Mouse (Mus musculus) layer of hippocampus, adult 9-10 months (tissue): ENCODE results near the gene Ano6.

ENCODE experiments used
- DNase-seq: peaks from one replicate; pipeline ENCODE4 v3.0.0; 2022; ENCODE audit warnings: low spot score

The Ano6 gene

GRCm38 (mm10) chr15:95797144-95797983 lies 6.7 kb downstream of the Ano6 start:
- no peak for DNase-seq

GRCm38 (mm10) chr15:95798266-95798665 lies 7.6 kb downstream of the Ano6 start:
- DNase-seq, result no peak

- no peak for DNase-seq
Observed at GRCm38 (mm10) chr15:95799632-95800031, 9.0 kb downstream of the Ano6 start.

- no peak for DNase-seq
Observed at GRCm38 (mm10) chr15:95800051-95800450, 9.4 kb downstream of the Ano6 start.

GRCm38 (mm10) chr15:95801261-95801979 lies 10.8 kb downstream of the Ano6 start:
- no peak for DNase-seq

- no peak for DNase-seq
Observed at GRCm38 (mm10) chr15:95802140-95802539, 11.5 kb downstream of the Ano6 start.

- no peak for DNase-seq
Observed at GRCm38 (mm10) chr15:95802762-95803161, 12.1 kb downstream of the Ano6 start.

GRCm38 (mm10) chr15:95803484-95803883 lies 12.8 kb downstream of the Ano6 start:
- DNase-seq, result no peak

GRCm38 (mm10) chr15:95804255-95804654 lies 13.6 kb downstream of the Ano6 start:
- DNase-seq, result no peak

GRCm38 (mm10) chr15:95805022-95805471 lies 14.4 kb downstream of the Ano6 start:
- no peak for DNase-seq

- DNase-seq, result no peak
Observed at GRCm38 (mm10) chr15:95807908-95808307, 17.3 kb downstream of the Ano6 start.

- no peak for DNase-seq
Observed at GRCm38 (mm10) chr15:95810357-95810761, 19.7 kb downstream of the Ano6 start.

- DNase-seq, result no peak
Observed at GRCm38 (mm10) chr15:95812821-95813571, 22.4 kb downstream of the Ano6 start.

GRCm38 (mm10) chr15:95817501-95817900 lies 26.9 kb downstream of the Ano6 start:
- DNase-seq, result no peak

GRCm38 (mm10) chr15:95819249-95820035 lies 28.8 kb downstream of the Ano6 start:
- DNase-seq, result no peak

- DNase-seq, result no peak
Observed at GRCm38 (mm10) chr15:95820142-95820541, 29.5 kb downstream of the Ano6 start.

- DNase-seq, result no peak
Observed at GRCm38 (mm10) chr15:95820678-95821077, 30.0 kb downstream of the Ano6 start.

GRCm38 (mm10) chr15:95822099-95822498 lies 31.5 kb downstream of the Ano6 start:
- DNase-seq, result no peak

- DNase-seq, result no peak
Observed at GRCm38 (mm10) chr15:95823383-95824306, 33.0 kb downstream of the Ano6 start.

- no peak for DNase-seq
Observed at GRCm38 (mm10) chr15:95826516-95826915, 35.9 kb downstream of the Ano6 start.
